Mouse (Mus musculus) spleen, postnatal 0 days (tissue): ENCODE results near the gene Mta3. TPM values are rescaled to one million over a fixed set of nuclear protein-coding genes. Genes with fewer than 3 reads are reported as not detected.

Experiments used
- polyA plus RNA-seq: library from polyadenylated mRNA; unstranded; fragments of >200 nt; fragmentation: Nextera tagmentation; extraction: Ambion mirVana; gene quantifications from 2 replicates; pipeline ENCODE4 v1.2.1, GENCODE M21; 2015

Mta3 gene
- polyA plus RNA-seq, result 40.0 and 40.9 TPM in 2 replicates

DNA sequence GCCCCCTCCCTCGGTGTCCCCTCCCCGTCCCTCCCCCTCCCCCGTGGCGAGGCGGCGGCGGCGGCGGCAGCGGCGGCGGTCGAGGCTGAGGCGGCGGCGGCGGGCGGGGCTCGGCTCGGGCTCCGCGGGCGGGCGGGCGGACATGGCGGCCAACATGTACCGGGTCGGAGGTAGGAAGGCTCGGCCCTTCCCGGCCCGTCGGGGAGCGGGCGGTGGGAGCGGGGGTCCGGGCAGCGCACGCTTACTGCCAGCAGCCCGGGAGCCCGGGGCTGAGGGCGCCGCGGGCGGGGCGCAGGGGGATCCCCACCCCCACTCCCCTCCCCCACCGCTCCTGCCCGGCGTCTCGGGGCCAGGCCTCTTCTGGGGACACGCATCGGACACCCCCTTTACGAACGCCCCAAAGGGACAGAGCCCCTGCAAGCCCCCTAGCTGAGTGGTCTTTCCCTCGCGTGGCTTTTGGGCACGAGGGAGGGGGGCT is at the start of gene Mta3:
Gene Mta3 (plus strand): TSS at position 48 of the 478 bp plus-strand sequence.

DNA sequence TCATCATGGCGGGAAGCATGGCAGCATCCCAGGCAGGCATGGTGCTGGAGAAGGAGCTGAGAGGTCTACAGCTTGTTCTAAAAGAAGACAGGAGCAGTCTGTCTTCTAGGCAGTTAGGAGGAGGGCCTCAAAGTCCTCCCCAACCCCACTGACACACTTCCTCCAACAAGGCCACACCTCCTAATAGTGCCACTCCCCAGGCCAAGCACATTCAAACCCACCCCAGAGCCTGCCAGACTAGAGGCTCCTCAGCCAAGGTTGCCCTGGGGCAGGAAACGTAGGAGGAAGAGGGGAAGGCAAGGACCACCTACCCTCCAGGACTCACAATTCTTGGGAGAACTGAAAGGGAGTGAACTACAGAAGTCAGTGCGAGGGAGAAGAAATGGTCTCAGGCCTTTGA is 141.9 kb downstream of the Mta3 start, which contains the start of gene Haao:
Gene Haao (minus strand): TSS at position 149 of the 400 bp plus-strand sequence.

Other genes with a start within 250 kb of the Mta3 start
- 112 and 130 TPM in 2 replicates for gene Cox7a2l, start 188.8 kb upstream of the Mta3 start, polyA plus RNA-seq
- gene Kcng3, start 74.3 kb upstream of the Mta3 start, polyA plus RNA-seq, result not detected in 2 replicates
- 6.7 and 7.1 TPM in 2 replicates for gene Haao, start 141.8 kb downstream of the Mta3 start, polyA plus RNA-seq